20 mouse cellular contexts compared by ENCODE assay signal in genomic region chr14:76725844-76726243, GRCm38 (mm10).
"Had no signal": no experiment of that assay in that cellular context is flagged by ENCODE, and none has a peak within 500 bp of the region (broad histone marks: within the 10 kb centered on the region; RNA-seq: fewer than 3 reads in every experiment).

No protein-coding gene starts in this region.

- ATAC-seq: forebrain, postnatal 0 days; hindbrain, postnatal 0 days; intestine, embryonic 16.5 days had no signal

- H3K27me3 ChIP-seq: hindbrain, embryonic 13.5 days; hindbrain, embryonic 15.5 days; kidney, embryonic 15.5 days; limb, embryonic 13.5 days; limb, embryonic 15.5 days; liver, embryonic 13.5 days; liver, embryonic 15.5 days had no signal

- H3K9ac ChIP-seq: forebrain, postnatal 0 days; hindbrain, embryonic 13.5 days; hindbrain, embryonic 15.5 days; kidney, embryonic 15.5 days; limb, embryonic 13.5 days; limb, embryonic 15.5 days; liver, embryonic 13.5 days; liver, embryonic 15.5 days had no signal

- H3K4me1 ChIP-seq: hindbrain, embryonic 13.5 days; hindbrain, embryonic 15.5 days; liver, embryonic 13.5 days; liver, embryonic 15.5 days had no signal

- H3K9me3 ChIP-seq: hindbrain, embryonic 13.5 days; hindbrain, embryonic 15.5 days; kidney, embryonic 15.5 days; limb, embryonic 13.5 days; limb, embryonic 15.5 days; liver, embryonic 13.5 days; liver, embryonic 15.5 days had no signal

- H3K4me3 ChIP-seq: hindbrain, embryonic 13.5 days; hindbrain, embryonic 15.5 days; kidney, embryonic 15.5 days; limb, embryonic 13.5 days; limb, embryonic 15.5 days; liver, embryonic 13.5 days; liver, embryonic 15.5 days had no signal

- H3K4me2 ChIP-seq: heart, embryonic 11.5 days; hindbrain, embryonic 13.5 days; hindbrain, embryonic 15.5 days; kidney, embryonic 15.5 days; limb, embryonic 13.5 days; limb, embryonic 15.5 days; liver, embryonic 13.5 days; liver, embryonic 15.5 days had no signal

- H3K27ac ChIP-seq: hindbrain, embryonic 13.5 days; hindbrain, embryonic 15.5 days; hindbrain, postnatal 0 days; kidney, embryonic 15.5 days; kidney, postnatal 0 days; limb, embryonic 13.5 days; limb, embryonic 15.5 days; liver, embryonic 13.5 days; liver, embryonic 15.5 days had no signal

- DNase-seq: forebrain, postnatal 0 days; kidney, adult 11 months; kidney, adult 2 months; kidney, adult 9 months; kidney, postnatal 14 days; kidney, postnatal 36 days; layer of hippocampus, adult 9-11 months; layer of hippocampus, postnatal 36 days; left cerebral cortex, postnatal 4 days; liver, embryonic 13.5 days had no signal

- H3K36me3 ChIP-seq: hindbrain, embryonic 13.5 days; hindbrain, embryonic 15.5 days; kidney, embryonic 15.5 days; limb, embryonic 13.5 days; limb, embryonic 15.5 days; liver, embryonic 13.5 days; liver, embryonic 15.5 days had no signal
